Mouse (Mus musculus) layer of hippocampus, adult 2 months (tissue): ENCODE results near the gene Slc12a9. TPM values are rescaled to one million over a fixed set of nuclear protein-coding genes. Genes with fewer than 3 reads are reported as not detected.
"Not testable (repeated sequence)": the region's sequence is repeated elsewhere in the genome, so short reads cannot be mapped to it uniquely, and the experiment has no call there.

Source experiments
- DNase-seq, 2 experiments: peaks; one replicate each; pipeline ENCODE4 v3.0.0; 2022; ENCODE audit warnings: low spot score in 2 of 2
- H3K27ac ChIP-seq: fragments of 200-600 bp; 2 replicates; pipeline ENCODE4 v1.8.1; 2022
- H3K4me3 ChIP-seq: fragments of 200-600 bp; 2 replicates; pipeline ENCODE4 v1.8.1; 2022; ENCODE audit warnings: mild to moderate bottlenecking
- CTCF ChIP-seq: fragments of 200-600 bp; conservative IDR thresholded peaks from 2 replicates; pipeline ENCODE4 v1.8.1; 2022; ENCODE audit warnings: antibody characterized with exemption, mild to moderate bottlenecking, moderate library complexity
- microRNA-seq, 2 experiments: library from miRNA; unstranded; fragments of <30 nt; microRNA quantifications; one replicate each; pipeline ENCODE4 v1.2.0; 2021
- total RNA-seq, 2 experiments: library from RNA; stranded (reverse); gene quantifications; 2 replicates each; pipeline ENCODE4 v1.2.3; 2021

The Slc12a9 gene
- total RNA-seq, 2 experiments from 2014 or later, result 27.9 to 28.4 TPM

GRCm38 (mm10) chr5:137287032-137287952 lies 46.1 kb downstream of the Slc12a9 start, which contains the start of gene Ache:
Gene Ache (plus strand): TSS chr5:137287519.
- Histone ChIP-seq H3K4me3 (peak within 1 kb of the TSS; percentile 69), H3K27ac (peak within 1 kb of the TSS; percentile 90)
- peak; percentile 66 to 70 for DNase-seq
- no peak for TF ChIP-seq CTCF

- TF ChIP-seq CTCF, result peak; percentile 79
- peak overlapping the region; percentile 90 for H3K27ac ChIP-seq
- peak; percentile 89 to 90 for DNase-seq
- peak overlapping the region; percentile 69 for H3K4me3 ChIP-seq
Measured at GRCm38 (mm10) chr5:137286655-137287031, 46.8 kb downstream of the Slc12a9 start.

- TF ChIP-seq CTCF, result no peak
- Histone ChIP-seq H3K27ac (peak overlapping the region; percentile 90; the same call in 1 of the 2 replicates), H3K4me3 (no peak overlapping the region)
- DNase-seq, result no peak
Measured at GRCm38 (mm10) chr5:137285986-137286385, 47.4 kb downstream of the Slc12a9 start.

GRCm38 (mm10) chr5:137285045-137285444 lies 48.4 kb downstream of the Slc12a9 start:
- H3K4me3 ChIP-seq, result no peak overlapping the region
- no peak overlapping the region for H3K27ac ChIP-seq
- TF ChIP-seq CTCF, result peak; percentile 84
- peak in 1 of 2 experiments; percentile 61 for DNase-seq

GRCm38 (mm10) chr5:137284411-137284810 lies 49.0 kb downstream of the Slc12a9 start:
- not testable (repeated sequence) for DNase-seq, H3K27ac ChIP-seq, H3K4me3 ChIP-seq

- DNase-seq, result no peak
- TF ChIP-seq CTCF, result peak; percentile 83
- Histone ChIP-seq H3K27ac (0 out of 2 replicates have a peak overlapping the region, but pooled peaks have one; percentile 32), H3K4me3 (peak overlapping the region; percentile 23; the same call in 1 of the 2 replicates)
Measured at GRCm38 (mm10) chr5:137277360-137278342, 55.7 kb downstream of the Slc12a9 start.

GRCm38 (mm10) chr5:137268131-137268910 lies 65.1 kb downstream of the Slc12a9 start:
- no peak for TF ChIP-seq CTCF
- no peak overlapping the region for H3K4me3 ChIP-seq
- DNase-seq, result no peak
- no peak overlapping the region for H3K27ac ChIP-seq

- no peak for TF ChIP-seq CTCF
- no peak overlapping the region for H3K27ac ChIP-seq
- no peak overlapping the region for H3K4me3 ChIP-seq
- no peak for DNase-seq
Measured at GRCm38 (mm10) chr5:137264787-137265186, 68.6 kb downstream of the Slc12a9 start.

Small RNAs within 50 kb of the gene (microRNA-seq; reads per million reads assigned to microRNA genes)
- 2.6 reads per million in 2 experiments for gene Mir7036
- gene Mir8116, result 0 to 0.74 reads per million in 2 experiments

Other genes starting within 250 kb of the Slc12a9 start
- 1 to 10 TPM; 5.5 to 5.8 TPM for gene Trim56, start 217.4 kb downstream of the Slc12a9 start, total RNA-seq
- not detected for gene Muc3, start 184.3 kb downstream of the Slc12a9 start, total RNA-seq
- gene Muc3a, start 121.2 kb downstream of the Slc12a9 start, total RNA-seq, result 1 to 10 TPM; 3.6 to 4.2 TPM
- gene Ache, start 46.1 kb downstream of the Slc12a9 start, total RNA-seq, result 10 to 100 TPM; 58.5 to 62.3 TPM
- gene Ufsp1, start 39.0 kb downstream of the Slc12a9 start, total RNA-seq, result 10 to 100 TPM; 12.4 to 13.8 TPM
- 100 to 1,000 TPM; 223 to 232 TPM for gene Srrt, start 25.9 kb downstream of the Slc12a9 start, total RNA-seq
- gene Trip6, start 19.2 kb downstream of the Slc12a9 start, total RNA-seq, result 1 to 10 TPM; 4.8 to 7.3 TPM
- gene Ephb4, start 16.5 kb upstream of the Slc12a9 start, total RNA-seq, result 1 to 10 TPM; 5.6 to 5.7 TPM
- gene Zan, start 143.5 kb upstream of the Slc12a9 start, total RNA-seq, result under 1 TPM; 0.36 to 0.49 TPM
- 10 to 100 TPM; 33.8 to 35.1 TPM for gene Pop7, start 168.9 kb upstream of the Slc12a9 start, total RNA-seq
- gene Gigyf1, start 185.0 kb upstream of the Slc12a9 start, total RNA-seq, result 10 to 100 TPM; 61.9 to 63.5 TPM
- not detected for gene Epo, start 199.6 kb upstream of the Slc12a9 start, total RNA-seq
- 100 to 1,000 TPM; 600 to 607 TPM for gene Gnb2, start 199.9 kb upstream of the Slc12a9 start, total RNA-seq
- 100 to 1,000 TPM; 138 to 142 TPM for gene Actl6b, start 219.9 kb upstream of the Slc12a9 start, total RNA-seq
- gene Tfr2, start 236.2 kb upstream of the Slc12a9 start, total RNA-seq, result 10 to 100 TPM; 16.7 to 20.2 TPM